Mouse (Mus musculus): Measurements from ENCODE around the gene Klrb1a. TPM values are rescaled to one million over a fixed set of nuclear protein-coding genes. Genes with fewer than 3 reads are reported as not detected.
"Not testable (repeated sequence)": the region's sequence is repeated elsewhere in the genome, so short reads cannot be mapped to it uniquely, and the experiment has no call there.

The Klrb1a gene
- polyA plus RNA-seq, 1 experiment = not detected

GRCm38 (mm10) chr6:128650187-128650586, 26.9 kb upstream of the Klrb1a start:
- TF ChIP-seq USF1 (IDR thresholded peaks at IDR 0.05; ENCODE audit: low read depth) = no peak
- TF ChIP-seq CEBPB (IDR thresholded peaks at IDR 0.05; ENCODE audit: low read depth) = no peak
- TF ChIP-seq MYOD1 (IDR thresholded peaks at IDR 0.05; ENCODE audit: control insufficient read depth, insufficient read length, low read depth) = no peak
- no peak for TF ChIP-seq CTCF (IDR thresholded peaks at IDR 0.05; ENCODE audit: control insufficient read depth, insufficient read depth, insufficient read length)
- TF ChIP-seq MAX (IDR thresholded peaks at IDR 0.05) = no peak
- no peak for TF ChIP-seq FOSL1 (IDR thresholded peaks at IDR 0.05; ENCODE audit: insufficient read depth, low read length, poor library complexity, severe bottlenecking)
- TF ChIP-seq MYOG (IDR thresholded peaks at IDR 0.05; ENCODE audit: control insufficient read depth, extremely low read depth, insufficient read length) = no peak
- H3K4me3 ChIP-seq (ENCODE audit: insufficient read depth, poor library complexity, severe bottlenecking) = no peak overlapping the region
- H3ac ChIP-seq (ENCODE audit: control insufficient read depth, insufficient read length, low read depth) = no peak overlapping the region
- no peaks in the 10 kb centered on the region for H3K36me3 ChIP-seq (ENCODE audit: control insufficient read depth, insufficient read depth)
- H3K27me3 ChIP-seq (ENCODE audit: control insufficient read depth, insufficient read depth, insufficient read length) = no peaks in the 10 kb centered on the region
- no peaks in the 10 kb centered on the region for H3K79me2 ChIP-seq (ENCODE audit: control insufficient read depth, insufficient read depth)
- no peaks in the 10 kb centered on the region for H3K79me3 ChIP-seq (ENCODE audit: low read depth)

- no peaks in the 10 kb centered on the region for H3K79me3 ChIP-seq (ENCODE audit: low read depth)
- H3K36me3 ChIP-seq (ENCODE audit: control insufficient read depth, insufficient read depth) = no peaks in the 10 kb centered on the region
- TF ChIP-seq MAX (IDR thresholded peaks at IDR 0.05) = no peak
- H3K4me3 ChIP-seq (ENCODE audit: insufficient read depth, poor library complexity, severe bottlenecking) = no peak overlapping the region
- no peaks in the 10 kb centered on the region for H3K27me3 ChIP-seq (ENCODE audit: control insufficient read depth, insufficient read depth, insufficient read length)
- no peak overlapping the region for H3ac ChIP-seq (ENCODE audit: control insufficient read depth, insufficient read length, low read depth)
- no peaks in the 10 kb centered on the region for H3K79me2 ChIP-seq (ENCODE audit: control insufficient read depth, insufficient read depth)
Measured at GRCm38 (mm10) chr6:128649681-128650080, 26.3 kb upstream of the Klrb1a start.

- H3ac ChIP-seq (ENCODE audit: control insufficient read depth, insufficient read length, low read depth); H3K27me3 ChIP-seq (ENCODE audit: control insufficient read depth, insufficient read depth, insufficient read length); H3K79me2 ChIP-seq (ENCODE audit: control insufficient read depth, insufficient read depth); H3K79me3 ChIP-seq (ENCODE audit: low read depth); H3K36me3 ChIP-seq (ENCODE audit: control insufficient read depth, insufficient read depth); H3K4me3 ChIP-seq (ENCODE audit: insufficient read depth, poor library complexity, severe bottlenecking): not testable (repeated sequence)
Measured at GRCm38 (mm10) chr6:128645708-128646107, 22.4 kb upstream of the Klrb1a start.

- H3K27me3 ChIP-seq (ENCODE audit: control insufficient read depth, insufficient read depth, insufficient read length); H3K79me2 ChIP-seq (ENCODE audit: control insufficient read depth, insufficient read depth); H3ac ChIP-seq (ENCODE audit: control insufficient read depth, insufficient read length, low read depth); H3K79me3 ChIP-seq (ENCODE audit: low read depth); H3K4me3 ChIP-seq (ENCODE audit: insufficient read depth, poor library complexity, severe bottlenecking); H3K36me3 ChIP-seq (ENCODE audit: control insufficient read depth, insufficient read depth): not testable (repeated sequence)
Measured at GRCm38 (mm10) chr6:128644694-128645093, 21.4 kb upstream of the Klrb1a start.

- H3K79me2 ChIP-seq (ENCODE audit: control insufficient read depth, insufficient read depth) = no peaks in the 10 kb centered on the region
- no peaks in the 10 kb centered on the region for H3K79me3 ChIP-seq (ENCODE audit: low read depth)
- no peak overlapping the region for H3K4me3 ChIP-seq (ENCODE audit: insufficient read depth, poor library complexity, severe bottlenecking)
- no peaks in the 10 kb centered on the region for H3K27me3 ChIP-seq (ENCODE audit: control insufficient read depth, insufficient read depth, insufficient read length)
- H3ac ChIP-seq (ENCODE audit: control insufficient read depth, insufficient read length, low read depth) = no peak overlapping the region
- TF ChIP-seq MAX (IDR thresholded peaks at IDR 0.05) = no peak
- no peak for TF ChIP-seq CEBPB (IDR thresholded peaks at IDR 0.05; ENCODE audit: low read depth)
- TF ChIP-seq MYOD1 (IDR thresholded peaks at IDR 0.05; ENCODE audit: control insufficient read depth, insufficient read length, low read depth) = no peak
- no peaks in the 10 kb centered on the region for H3K36me3 ChIP-seq (ENCODE audit: control insufficient read depth, insufficient read depth)
Measured at GRCm38 (mm10) chr6:128643999-128644398, 20.7 kb upstream of the Klrb1a start.

- H3K79me3 ChIP-seq (ENCODE audit: low read depth) = no peaks in the 10 kb centered on the region
- no peaks in the 10 kb centered on the region for H3K27me3 ChIP-seq (ENCODE audit: control insufficient read depth, insufficient read depth, insufficient read length)
- no peaks in the 10 kb centered on the region for H3K36me3 ChIP-seq (ENCODE audit: control insufficient read depth, insufficient read depth)
- H3ac ChIP-seq (ENCODE audit: control insufficient read depth, insufficient read length, low read depth) = no peak overlapping the region
- H3K4me3 ChIP-seq (ENCODE audit: insufficient read depth, poor library complexity, severe bottlenecking) = no peak overlapping the region
- TF ChIP-seq CTCF (IDR thresholded peaks at IDR 0.05; ENCODE audit: control insufficient read depth, insufficient read depth, insufficient read length) = no peak
- TF ChIP-seq MYOD1 (IDR thresholded peaks at IDR 0.05; ENCODE audit: control insufficient read depth, insufficient read length, low read depth) = no peak
- TF ChIP-seq MAX (IDR thresholded peaks at IDR 0.05) = no peak
- TF ChIP-seq USF1 (IDR thresholded peaks at IDR 0.05; ENCODE audit: low read depth) = no peak
- no peak for TF ChIP-seq CEBPB (IDR thresholded peaks at IDR 0.05; ENCODE audit: low read depth)
- no peak for TF ChIP-seq FOSL1 (IDR thresholded peaks at IDR 0.05; ENCODE audit: insufficient read depth, low read length, poor library complexity, severe bottlenecking)
- no peak for TF ChIP-seq MYOG (IDR thresholded peaks at IDR 0.05; ENCODE audit: control insufficient read depth, extremely low read depth, insufficient read length)
- H3K79me2 ChIP-seq (ENCODE audit: control insufficient read depth, insufficient read depth) = no peaks in the 10 kb centered on the region
Measured at GRCm38 (mm10) chr6:128641116-128641716, 17.9 kb upstream of the Klrb1a start.

GRCm38 (mm10) chr6:128640673-128641072, 17.3 kb upstream of the Klrb1a start:
- Histone ChIP-seq H3K27me3 (ENCODE audit: control insufficient read depth, insufficient read depth, insufficient read length) (no peaks in the 10 kb centered on the region), H3K4me3 (ENCODE audit: insufficient read depth, poor library complexity, severe bottlenecking) (no peak overlapping the region), H3K79me2 (ENCODE audit: control insufficient read depth, insufficient read depth) (no peaks in the 10 kb centered on the region), H3ac (ENCODE audit: control insufficient read depth, insufficient read length, low read depth) (no peak overlapping the region), H3K36me3 (ENCODE audit: control insufficient read depth, insufficient read depth) (no peaks in the 10 kb centered on the region), H3K79me3 (ENCODE audit: low read depth) (no peaks in the 10 kb centered on the region)
- TF ChIP-seq FOSL1 (IDR thresholded peaks at IDR 0.05; ENCODE audit: insufficient read depth, low read length, poor library complexity, severe bottlenecking) = no peak
- TF ChIP-seq USF1 (IDR thresholded peaks at IDR 0.05; ENCODE audit: low read depth) = no peak
- no peak for TF ChIP-seq MAX (IDR thresholded peaks at IDR 0.05)
- no peak for TF ChIP-seq MYOD1 (IDR thresholded peaks at IDR 0.05; ENCODE audit: control insufficient read depth, insufficient read length, low read depth)
- no peak for TF ChIP-seq CTCF (IDR thresholded peaks at IDR 0.05; ENCODE audit: control insufficient read depth, insufficient read depth, insufficient read length)
- TF ChIP-seq MYOG (IDR thresholded peaks at IDR 0.05; ENCODE audit: control insufficient read depth, extremely low read depth, insufficient read length) = no peak
- no peak for TF ChIP-seq CEBPB (IDR thresholded peaks at IDR 0.05; ENCODE audit: low read depth)

- not testable (repeated sequence) for H3K79me2 ChIP-seq (ENCODE audit: control insufficient read depth, insufficient read depth); H3K36me3 ChIP-seq (ENCODE audit: control insufficient read depth, insufficient read depth); H3K79me3 ChIP-seq (ENCODE audit: low read depth); H3K27me3 ChIP-seq (ENCODE audit: control insufficient read depth, insufficient read depth, insufficient read length); H3ac ChIP-seq (ENCODE audit: control insufficient read depth, insufficient read length, low read depth); H3K4me3 ChIP-seq (ENCODE audit: insufficient read depth, poor library complexity, severe bottlenecking)
Measured at GRCm38 (mm10) chr6:128630912-128631905, 7.9 kb upstream of the Klrb1a start.
